Mouse (Mus musculus) kidney, postnatal 0 days (tissue): ENCODE measurements around the gene Tmco3. TPM values are rescaled to one million over a fixed set of nuclear protein-coding genes. Genes with fewer than 3 reads are reported as not detected.

Experiments
- ATAC-seq: fragments of 200-750 bp; cut with Nextera tagmentation; replicated peaks from 2 replicates; pipeline ENCODE4 v1.8.0; 2017; ENCODE audit warnings: low read depth, moderate number of reproducible peaks, moderate TSS enrichment, moderate library complexity; ENCODE audit not compliant: low FRiP score
- DNase-seq: peaks from one replicate; pipeline ENCODE4 v3.0.0-alpha.2; 2016; ENCODE audit warnings: low spot score
- H3K27ac ChIP-seq: fragments of 300-500 bp; sonication (generic); 2 replicates; pipeline ENCODE4 v1.5.1; 2014; ENCODE audit warnings: mild to moderate bottlenecking
- H3K27me3 ChIP-seq: fragments of 300-500 bp; sonication (generic); 2 replicates; pipeline ENCODE4 v1.6.1; 2014; ENCODE audit warnings: low read length, mixed read lengths; ENCODE audit not compliant: insufficient read depth
- H3K36me3 ChIP-seq: fragments of 300-500 bp; sonication (generic); 2 replicates; pipeline ENCODE4 v1.6.1; 2014; ENCODE audit warnings: low read length, mixed read lengths; ENCODE audit not compliant: insufficient read depth
- H3K4me1 ChIP-seq: fragments of 300-500 bp; sonication (generic); replicated peaks from 2 replicates; pipeline ENCODE4 v1.6.1; 2014; ENCODE audit warnings: antibody characterized with exemption, low read length, mixed read lengths; ENCODE audit not compliant: insufficient read depth
- H3K4me2 ChIP-seq: fragments of 300-500 bp; sonication (generic); 2 replicates; pipeline ENCODE4 v1.6.1; 2014; ENCODE audit warnings: mild to moderate bottlenecking, low read length, moderate library complexity, mixed read lengths
- H3K4me3 ChIP-seq: fragments of 300-500 bp; sonication (generic); replicated peaks from 2 replicates; pipeline ENCODE4 v1.5.1; 2014; ENCODE audit warnings: low read depth, low read length
- H3K9ac ChIP-seq: fragments of 300-500 bp; sonication (generic); 2 replicates; pipeline ENCODE4 v1.6.1; 2014; ENCODE audit warnings: low read depth, low read length
- H3K9me3 ChIP-seq: fragments of 300-500 bp; sonication (generic); replicated peaks from 2 replicates; pipeline ENCODE4 v1.6.1; 2016; ENCODE audit warnings: low read length, inconsistent platforms, mixed read lengths
- CTCF ChIP-seq: IDR thresholded peaks from 2 replicates; pipeline ENCODE4 v1.5.1; 2016; ENCODE audit warnings: antibody characterized with exemption, low read depth, mild to moderate bottlenecking, moderate library complexity
- WGBS: fragments of 180-500 bp; shearing (Covaris S2); extraction: QIAGEN DNeasy Blood & Tissue Kit; methylation state at CpG from one replicate; pipeline ENCODE4 v1.1.7; 2014; 5-methylcytosine and 5-hydroxymethylcytosine counted together
- polyA plus RNA-seq: library from polyadenylated mRNA; unstranded; fragments of >200 nt; fragmentation: Nextera tagmentation; extraction: Ambion mirVana; gene quantifications from 2 replicates; pipeline ENCODE4 v1.2.1, GENCODE M21; 2015

Gene Tmco3
- polyA plus RNA-seq = 31.3 and 33.2 TPM in 2 replicates

DNA sequence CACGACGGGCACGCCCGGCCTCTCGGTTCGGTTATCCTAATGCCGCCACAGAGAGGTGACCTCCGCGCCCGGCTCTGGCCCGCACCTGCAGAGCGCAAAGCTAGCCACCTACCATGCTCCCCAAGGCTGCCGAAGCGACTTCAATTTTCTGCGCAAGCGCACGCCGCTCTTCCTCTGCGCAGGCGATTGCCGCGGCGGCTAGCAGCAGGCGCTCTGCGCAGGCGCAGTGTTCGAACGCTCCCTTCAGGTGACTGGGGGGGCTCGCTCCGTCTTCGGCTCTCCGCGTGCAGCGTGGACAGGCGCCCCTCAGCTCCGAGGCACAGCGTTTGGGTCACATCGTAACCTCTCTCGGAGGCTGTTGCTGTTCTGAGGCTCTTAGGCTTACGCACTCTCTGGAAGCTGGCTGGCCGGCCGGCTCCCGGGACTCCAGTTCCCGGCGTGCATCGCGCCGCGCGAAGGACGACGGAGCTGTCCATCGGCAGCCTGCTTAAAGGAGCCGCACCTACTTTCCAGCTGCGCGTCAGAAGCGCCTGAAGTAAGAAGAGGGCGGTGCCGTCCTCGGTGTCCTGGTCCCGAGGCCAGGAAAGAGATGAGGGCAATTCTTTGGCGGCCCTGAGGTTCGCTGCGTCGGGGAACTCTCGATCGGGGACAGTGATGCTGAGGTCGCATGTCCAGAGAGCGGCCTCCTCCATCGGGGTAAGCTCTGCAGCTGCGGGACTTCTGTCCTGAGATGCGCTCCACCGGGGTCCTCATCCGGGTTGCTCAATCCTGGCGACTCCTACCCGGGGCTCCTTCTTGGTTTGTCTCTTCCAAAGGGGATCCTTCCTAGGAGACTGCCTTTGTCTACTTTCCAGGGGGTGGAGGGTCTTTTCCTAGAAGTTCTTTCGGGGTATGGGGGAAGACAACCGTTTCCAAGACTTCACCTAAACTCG lies at the start of gene Tmco3, which contains the start of gene Dcun1d2:
Gene Tmco3 (plus strand): TSS at position 499 of the 932 bp plus-strand sequence.
Gene Dcun1d2 (minus strand): TSS at position 440 of the 932 bp plus-strand sequence.
- Histone ChIP-seq H3K4me3 (peak within 1 kb of the TSS; percentile 62), H3K36me3 (peaks cover 4% of the 10 kb centered on the region; the same call in 1 of the 2 replicates), H3K4me2 (peak within 1 kb of the TSS; percentile 74), H3K27me3 (no peaks in the 10 kb centered on the region), H3K4me1 (peaks cover 15% of the 10 kb centered on the region), H3K27ac (peak within 1 kb of the TSS; percentile 93), H3K9ac (peak within 1 kb of the TSS; percentile 67), H3K9me3 (no peaks in the 10 kb centered on the region)
- ATAC-seq = peak; percentile 87
- peak; percentile 97 for DNase-seq
- no peak for TF ChIP-seq CTCF
- under 1% methylated on average over 79 of the region's 79 CpGs for WGBS

DNA sequence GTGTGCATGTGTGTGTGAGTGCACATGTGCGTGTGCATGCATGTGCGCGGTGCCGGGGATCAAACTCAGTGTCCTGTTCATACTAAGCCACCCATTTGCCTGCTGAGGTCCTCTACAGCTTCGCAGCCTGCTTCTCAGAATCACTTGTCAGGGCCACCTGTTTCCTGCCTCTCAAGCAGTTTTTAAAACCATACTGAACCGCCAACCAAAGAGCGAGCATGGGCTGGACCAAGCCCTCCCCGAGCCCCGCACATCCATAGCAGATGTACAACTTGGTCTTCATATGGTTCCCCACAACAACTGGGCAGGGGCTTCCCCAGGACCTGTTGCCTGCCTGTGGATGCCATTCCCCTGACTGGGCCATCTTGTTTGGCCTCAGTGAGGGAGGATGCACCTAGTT lies 47.9 kb upstream of the Tmco3 start:
- Histone ChIP-seq H3K36me3 (no peaks in the 10 kb centered on the region), H3K27ac (no peak overlapping the region), H3K9ac (no peak overlapping the region), H3K4me3 (no peak overlapping the region), H3K4me2 (no peak overlapping the region), H3K27me3 (no peaks in the 10 kb centered on the region), H3K9me3 (no peaks in the 10 kb centered on the region), H3K4me1 (no peaks in the 10 kb centered on the region)
- no peak for TF ChIP-seq CTCF
- WGBS = 87% methylated on average over 9 of the region's 9 CpGs
- ATAC-seq (no peak), DNase-seq (no peak)

DNA sequence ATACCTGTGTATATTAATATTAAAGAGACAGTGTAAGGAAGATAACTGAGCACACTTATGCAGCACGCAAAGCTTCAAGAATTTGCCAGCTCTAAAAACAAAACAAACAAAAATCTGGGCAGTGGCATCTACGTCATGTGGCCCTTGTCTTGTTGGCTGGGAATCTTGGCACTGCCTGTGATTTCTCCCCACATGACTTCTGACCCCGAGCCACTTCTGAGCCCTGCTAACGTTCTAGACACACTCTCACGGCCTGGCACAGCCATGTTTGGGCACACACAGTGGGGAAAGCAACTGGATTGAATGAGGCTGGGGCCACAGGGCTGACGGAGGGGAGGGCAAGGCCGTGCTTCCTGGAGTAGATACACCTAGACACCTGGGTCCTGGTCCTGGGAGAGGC lies 47.3 kb upstream of the Tmco3 start:
- Histone ChIP-seq H3K4me1 (no peaks in the 10 kb centered on the region), H3K9me3 (no peaks in the 10 kb centered on the region), H3K27ac (no peak overlapping the region), H3K4me2 (no peak overlapping the region), H3K27me3 (no peaks in the 10 kb centered on the region), H3K4me3 (no peak overlapping the region), H3K36me3 (no peaks in the 10 kb centered on the region), H3K9ac (no peak overlapping the region)
- no peak for TF ChIP-seq CTCF
- WGBS = 70% methylated on average over 7 of the region's 7 CpGs
- DNase-seq = no peak
- ATAC-seq = no peak

DNA sequence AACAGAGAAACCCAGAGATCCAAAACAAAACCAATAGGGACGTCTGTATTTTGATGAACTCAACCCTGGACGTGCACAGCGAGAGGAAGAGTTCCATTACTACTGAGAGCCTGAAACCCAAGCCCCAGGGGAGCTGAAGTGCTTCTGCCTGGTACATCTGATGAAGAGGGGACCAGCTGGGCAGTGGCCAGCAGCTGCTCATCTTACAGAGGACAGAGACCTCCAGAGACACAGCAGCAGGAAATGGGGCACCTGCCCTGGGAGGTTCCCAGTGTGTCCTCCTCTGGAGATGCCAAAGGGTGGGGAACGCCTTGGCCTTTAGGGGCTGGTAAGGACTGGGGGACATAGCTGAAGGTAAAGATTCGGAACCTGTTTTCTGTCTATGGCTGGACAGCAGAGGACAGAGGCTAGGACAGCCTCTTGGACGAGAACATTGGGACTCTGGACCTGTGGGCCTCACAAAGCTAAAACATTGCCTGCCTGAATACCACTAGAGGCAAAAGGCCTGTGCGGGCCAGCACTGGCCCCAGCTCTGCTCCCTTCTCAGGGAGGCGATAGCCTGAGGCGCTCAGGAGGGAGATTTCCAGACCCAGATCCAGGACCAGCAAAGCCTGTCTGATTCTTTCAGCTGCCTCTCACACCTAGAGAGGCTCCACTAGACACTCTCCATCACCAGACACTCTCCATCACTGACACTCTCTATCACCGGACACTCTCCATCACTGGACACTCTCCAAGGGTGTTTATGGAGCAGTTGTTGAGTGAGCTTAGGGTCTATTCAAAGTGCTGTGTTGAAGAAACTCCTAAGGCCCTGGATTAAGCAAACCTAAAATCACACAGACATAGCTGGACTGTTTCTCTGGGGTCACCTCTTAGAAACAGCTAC lies 44.8 kb upstream of the Tmco3 start:
- no peaks in the 10 kb centered on the region for H3K4me1 ChIP-seq
- ATAC-seq (no peak), DNase-seq (no peak)
- no peaks in the 10 kb centered on the region for H3K36me3 ChIP-seq
- H3K9ac ChIP-seq = no peak overlapping the region
- no peak overlapping the region for H3K27ac ChIP-seq
- no peak overlapping the region for H3K4me2 ChIP-seq
- 62% methylated on average over 10 of the region's 10 CpGs for WGBS
- H3K4me3 ChIP-seq = no peak overlapping the region
- no peaks in the 10 kb centered on the region for H3K9me3 ChIP-seq
- no peaks in the 10 kb centered on the region for H3K27me3 ChIP-seq
- no peak for TF ChIP-seq CTCF

DNA sequence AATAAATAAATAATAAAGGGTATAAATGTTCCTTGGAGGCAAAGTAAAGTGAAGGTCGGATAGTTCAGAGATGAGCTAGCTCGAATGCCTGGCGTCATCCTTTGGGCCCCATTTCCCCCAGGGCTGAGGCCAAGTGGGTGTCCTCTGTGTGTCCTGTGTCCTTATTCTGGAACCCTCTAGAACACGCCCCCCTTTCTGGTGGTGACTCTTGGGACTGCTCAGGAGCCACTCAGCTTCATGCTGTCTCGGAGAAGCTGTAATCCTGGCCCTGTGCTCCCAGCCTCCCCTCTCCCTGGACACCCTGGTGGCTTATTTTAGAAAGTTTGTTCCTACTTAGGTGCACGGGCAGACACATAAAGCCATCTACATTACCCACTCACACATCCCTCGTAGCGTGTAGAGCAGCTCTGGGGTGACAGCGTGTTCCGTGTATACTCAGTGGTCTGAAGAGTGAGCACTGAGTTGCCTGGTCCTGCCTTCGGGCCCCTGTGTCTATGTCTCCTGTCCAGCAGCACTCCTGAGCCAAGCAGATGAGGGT lies 43.6 kb upstream of the Tmco3 start:
- no peaks in the 10 kb centered on the region for H3K4me1 ChIP-seq
- no peak overlapping the region for H3K4me2 ChIP-seq
- H3K9me3 ChIP-seq = no peaks in the 10 kb centered on the region
- WGBS = 87% methylated on average over 11 of the region's 11 CpGs
- DNase-seq = no peak
- H3K27me3 ChIP-seq = no peaks in the 10 kb centered on the region
- H3K27ac ChIP-seq = no peak overlapping the region
- no peaks in the 10 kb centered on the region for H3K36me3 ChIP-seq
- H3K9ac ChIP-seq = no peak overlapping the region
- no peak for ATAC-seq
- H3K4me3 ChIP-seq = no peak overlapping the region
- no peak for TF ChIP-seq CTCF

DNA sequence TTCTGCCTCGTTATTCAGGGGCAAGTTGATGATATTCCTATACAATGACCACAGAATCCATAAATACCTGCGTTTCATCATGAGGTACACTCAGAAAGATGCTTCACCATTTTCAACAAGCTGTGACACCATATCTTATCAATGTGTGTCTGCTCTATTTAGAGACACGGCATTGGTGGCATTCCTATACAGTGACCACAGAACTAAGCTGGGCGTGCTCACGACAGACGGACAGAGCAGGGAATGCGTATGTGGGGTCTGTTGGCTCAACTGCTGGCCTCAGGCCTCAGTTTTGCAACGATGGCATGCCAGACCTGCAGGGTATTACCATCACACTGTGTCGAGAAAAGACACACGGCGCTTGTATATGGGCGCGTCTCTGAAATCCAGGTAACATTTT lies 35.2 kb upstream of the Tmco3 start:
- Histone ChIP-seq H3K4me2 (no peak overlapping the region), H3K9me3 (no peaks in the 10 kb centered on the region), H3K36me3 (peaks cover 16% of the 10 kb centered on the region), H3K27me3 (no peaks in the 10 kb centered on the region), H3K9ac (no peak overlapping the region), H3K4me3 (no peak overlapping the region), H3K27ac (no peak overlapping the region), H3K4me1 (no peaks in the 10 kb centered on the region)
- TF ChIP-seq CTCF = no peak
- no peak for DNase-seq
- no peak for ATAC-seq
- 91% methylated on average over 13 of the region's 13 CpGs for WGBS
